Mouse (Mus musculus): ENCODE measurements around the gene Ssrp1.

- TF ChIP-seq EP300 (IDR thresholded peaks at IDR 0.05) = peak; percentile 47; the same call in 1 of the 2 replicates
- TF ChIP-seq CTCF (IDR thresholded peaks at IDR 0.05) = no peak
These were observed 37.4 kb upstream of the Ssrp1 start for GRCm38 (mm10) chr2:84999486-85000181.

All from lung, postnatal 0 days (tissue).